Mouse (Mus musculus): ENCODE results near the gene Krt36. TPM values are rescaled to one million over a fixed set of nuclear protein-coding genes. Genes with fewer than 3 reads are reported as not detected.

The Krt36 gene
- polyA plus RNA-seq (2012; ENCODE audit: insufficient read depth, insufficient read length, low replicate concordance, missing spikeins), result not detected in 2 replicates

- Histone ChIP-seq H3K27ac (ENCODE audit: insufficient read depth, low read depth, low read length) (no peak within 1 kb of the TSS), H3K4me1 (ENCODE audit: control insufficient read depth, insufficient read depth, low read length) (0 out of 2 replicates have a peak, but pooled peaks cover 3% of the 10 kb centered on the region), H3K4me3 (ENCODE audit: insufficient read depth, low read depth, low read length) (no peak within 1 kb of the TSS)
- 94% methylated on average over 6 of the region's 6 CpGs for WGBS
- TF ChIP-seq CTCF (IDR thresholded peaks at IDR 0.05; ENCODE audit: insufficient read depth, low read depth, low read length) (no peak), POLR2A (IDR thresholded peaks at IDR 0.05; ENCODE audit: insufficient read depth, low read depth, low read length) (no peak)
Measured at GRCm38 (mm10) chr11:100105576-100106122, at the start of gene Krt36. Gene Krt36, minus strand, starts transcription at chr11:100105626.

GRCm38 (mm10) chr11:100148615-100149330 lies 43.3 kb upstream of the Krt36 start, which contains the start of gene Krt19:
Gene Krt19, minus strand, starts transcription at chr11:100148665.
- TF ChIP-seq POLR2A (IDR thresholded peaks at IDR 0.05; ENCODE audit: insufficient read depth, low read depth, low read length) (no peak), CTCF (IDR thresholded peaks at IDR 0.05; ENCODE audit: insufficient read depth, low read depth, low read length) (no peak)

GRCm38 (mm10) chr11:100147566-100148353 lies 42.3 kb upstream of the Krt36 start:
- H3K27ac ChIP-seq (ENCODE audit: insufficient read depth, low read depth, low read length), result no peak overlapping the region
- 84% methylated on average over 5 of the region's 5 CpGs for WGBS
- no peak overlapping the region for H3K4me3 ChIP-seq (ENCODE audit: insufficient read depth, low read depth, low read length)

More at GRCm38 (mm10) chr11:100148615-100149330, 43.3 kb upstream of the Krt36 start, which contains the start of gene Krt19:
- no peak within 1 kb of the TSS for H3K4me3 ChIP-seq (ENCODE audit: insufficient read depth, low read depth, low read length)
- peaks cover 14% of the 10 kb centered on the region for H3K4me1 ChIP-seq (ENCODE audit: control insufficient read depth, insufficient read depth, low read length)
- no peak within 1 kb of the TSS for H3K27ac ChIP-seq (ENCODE audit: insufficient read depth, low read depth, low read length)
- 42% methylated on average over 9 of the region's 9 CpGs for WGBS

GRCm38 (mm10) chr11:100145858-100146560 lies 40.6 kb upstream of the Krt36 start:
- WGBS, result 17% methylated on average over 13 of the region's 13 CpGs
- peaks cover 11% of the 10 kb centered on the region for H3K4me1 ChIP-seq (ENCODE audit: control insufficient read depth, insufficient read depth, low read length)
- TF ChIP-seq POLR2A (IDR thresholded peaks at IDR 0.05; ENCODE audit: insufficient read depth, low read depth, low read length), result no peak
- TF ChIP-seq CTCF (IDR thresholded peaks at IDR 0.05; ENCODE audit: insufficient read depth, low read depth, low read length), result no peak
- H3K4me3 ChIP-seq (ENCODE audit: insufficient read depth, low read depth, low read length), result no peak overlapping the region
- H3K27ac ChIP-seq (ENCODE audit: insufficient read depth, low read depth, low read length), result no peak overlapping the region

More at GRCm38 (mm10) chr11:100147566-100148353, 42.3 kb upstream of the Krt36 start:
- TF ChIP-seq POLR2A (IDR thresholded peaks at IDR 0.05; ENCODE audit: insufficient read depth, low read depth, low read length) (no peak), CTCF (IDR thresholded peaks at IDR 0.05; ENCODE audit: insufficient read depth, low read depth, low read length) (no peak)
- peaks cover 14% of the 10 kb centered on the region for H3K4me1 ChIP-seq (ENCODE audit: control insufficient read depth, insufficient read depth, low read length)

- TF ChIP-seq POLR2A (IDR thresholded peaks at IDR 0.05; ENCODE audit: insufficient read depth, low read depth, low read length), result no peak
- no peak for TF ChIP-seq CTCF (IDR thresholded peaks at IDR 0.05; ENCODE audit: insufficient read depth, low read depth, low read length)
- WGBS, result 3% methylated on average over 20 of the region's 20 CpGs
- Histone ChIP-seq H3K4me3 (ENCODE audit: insufficient read depth, low read depth, low read length) (no peak overlapping the region), H3K4me1 (ENCODE audit: control insufficient read depth, insufficient read depth, low read length) (peaks cover 11% of the 10 kb centered on the region), H3K27ac (ENCODE audit: insufficient read depth, low read depth, low read length) (no peak overlapping the region)
Measured at GRCm38 (mm10) chr11:100145104-100145503, 39.7 kb upstream of the Krt36 start.

GRCm38 (mm10) chr11:100140966-100141365 lies 35.5 kb upstream of the Krt36 start:
- 86% methylated on average over 21 of the region's 21 CpGs for WGBS
- Histone ChIP-seq H3K4me3 (ENCODE audit: insufficient read depth, low read depth, low read length) (no peak overlapping the region), H3K27ac (ENCODE audit: insufficient read depth, low read depth, low read length) (no peak overlapping the region), H3K4me1 (ENCODE audit: control insufficient read depth, insufficient read depth, low read length) (peaks cover 13% of the 10 kb centered on the region)
- no peak for TF ChIP-seq POLR2A (IDR thresholded peaks at IDR 0.05; ENCODE audit: insufficient read depth, low read depth, low read length)
- no peak for TF ChIP-seq CTCF (IDR thresholded peaks at IDR 0.05; ENCODE audit: insufficient read depth, low read depth, low read length)

- no peak overlapping the region for H3K4me3 ChIP-seq (ENCODE audit: insufficient read depth, low read depth, low read length)
- WGBS, result 91% methylated on average over 2 of the region's 2 CpGs
- TF ChIP-seq CTCF (IDR thresholded peaks at IDR 0.05; ENCODE audit: insufficient read depth, low read depth, low read length), result no peak
- no peak for TF ChIP-seq POLR2A (IDR thresholded peaks at IDR 0.05; ENCODE audit: insufficient read depth, low read depth, low read length)
- H3K4me1 ChIP-seq (ENCODE audit: control insufficient read depth, insufficient read depth, low read length), result peaks cover 2% of the 10 kb centered on the region; the same call in 1 of the 2 replicates
- H3K27ac ChIP-seq (ENCODE audit: insufficient read depth, low read depth, low read length), result no peak overlapping the region
Measured at GRCm38 (mm10) chr11:100139391-100139790, 34.0 kb upstream of the Krt36 start.

- TF ChIP-seq POLR2A (IDR thresholded peaks at IDR 0.05; ENCODE audit: insufficient read depth, low read depth, low read length), result no peak
- TF ChIP-seq CTCF (IDR thresholded peaks at IDR 0.05; ENCODE audit: insufficient read depth, low read depth, low read length), result no peak
- no peak overlapping the region for H3K4me3 ChIP-seq (ENCODE audit: insufficient read depth, low read depth, low read length)
- WGBS, result 79% methylated on average over 7 of the region's 7 CpGs
- no peak overlapping the region for H3K27ac ChIP-seq (ENCODE audit: insufficient read depth, low read depth, low read length)
- peaks cover 2% of the 10 kb centered on the region; the same call in 1 of the 2 replicates for H3K4me1 ChIP-seq (ENCODE audit: control insufficient read depth, insufficient read depth, low read length)
Measured at GRCm38 (mm10) chr11:100138809-100139208, 33.4 kb upstream of the Krt36 start.

Data from olfactory bulb, adult 2 months (tissue).